Mouse (Mus musculus) E14TG2a.4 (cell line): ENCODE data around the gene Fam214a.

ENCODE experiments used
- CTCF ChIP-seq: conservative IDR thresholded peaks from 2 replicates; pipeline ENCODE4 v1.5.1; 2014; ENCODE audit warnings: low read length
- NANOG ChIP-seq: IDR thresholded peaks from 2 replicates; pipeline ENCODE4 v1.6.1; 2014; ENCODE audit warnings: borderline replicate concordance, low read length, mixed read lengths
- POU5F1 ChIP-seq: IDR thresholded peaks from 2 replicates; pipeline ENCODE4 v1.6.1; 2014; ENCODE audit warnings: low read length, borderline replicate concordance

GRCm38 (mm10) chr9:74923291-74923977 is 29.2 kb upstream of the Fam214a start:
- TF ChIP-seq CTCF = no peak
- TF ChIP-seq NANOG = no peak
- TF ChIP-seq POU5F1 = no peak
